Mouse (Mus musculus): ENCODE results near the gene Cdadc1.

DNA sequence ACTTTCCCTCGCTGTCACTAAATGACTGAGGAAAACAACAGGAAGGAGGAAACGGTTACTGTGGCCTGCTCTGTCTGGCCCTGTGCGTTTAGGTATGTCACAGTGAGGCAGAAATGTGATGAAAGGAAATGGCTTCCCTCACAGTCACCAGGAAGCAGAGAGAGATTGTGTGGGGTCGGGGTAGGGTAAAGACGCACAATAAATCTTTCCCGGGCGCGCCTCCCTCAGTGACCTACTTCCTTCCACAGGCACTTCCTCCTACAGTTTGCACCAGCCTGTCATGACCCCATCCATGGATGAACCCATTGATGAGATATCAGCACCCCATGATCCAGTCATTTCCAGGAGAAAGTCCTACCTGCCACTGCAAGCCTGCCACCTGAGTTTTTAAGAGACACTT, 42.7 kb downstream of the Cdadc1 start:
- TF ChIP-seq CTCF (IDR thresholded peaks at IDR 0.05; ENCODE audit: extremely low read depth, insufficient read depth, low read length) (no peak), POLR2A (IDR thresholded peaks at IDR 0.05; ENCODE audit: extremely low read depth, insufficient read depth, low read length) (no peak)
